Mouse (Mus musculus) cerebellum, postnatal 10 days (tissue): ENCODE measurements around the gene Bcs1l.

Source experiments
- DNase-seq, 2 experiments: peaks; one replicate each; pipeline ENCODE4 v3.0.0; 2021; ENCODE audit warnings: mixed read lengths in 2 of 2

Bcs1l gene

DNA sequence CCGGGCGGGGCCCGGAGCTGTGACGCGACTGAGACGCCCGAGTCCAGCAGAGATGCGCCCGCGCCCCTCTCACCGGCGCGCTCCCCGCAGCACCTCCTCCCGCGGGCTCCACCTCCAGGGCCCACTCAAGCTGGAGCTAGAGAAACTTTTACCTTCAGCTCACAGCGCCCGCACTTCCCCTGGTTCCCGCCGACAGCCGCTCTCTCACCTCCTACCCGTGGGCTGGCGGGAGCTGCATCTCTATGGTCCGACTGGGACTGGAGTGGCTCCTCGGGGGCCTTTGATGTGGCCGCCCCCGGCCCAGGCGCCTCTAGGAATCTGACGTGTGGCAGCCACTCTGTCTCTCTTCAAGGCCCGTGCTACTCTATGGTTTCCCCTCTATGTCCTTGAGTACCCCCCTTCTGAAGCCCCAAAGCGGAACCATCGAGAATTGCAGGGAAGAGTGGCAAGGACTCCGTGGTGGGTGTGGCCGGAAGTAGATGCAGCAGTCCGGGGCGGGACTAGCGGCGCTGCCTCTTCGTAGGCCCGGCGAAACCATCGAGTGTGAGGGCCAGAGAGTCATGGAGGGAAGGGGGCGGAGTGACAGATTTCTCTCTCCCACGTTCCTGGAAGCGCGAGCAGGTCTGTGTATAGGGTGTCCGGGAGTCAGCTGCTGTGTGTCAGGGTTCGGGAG is at the start of gene Bcs1l, which contains the start of gene Zfp142:
Bcs1l (plus strand) TSS at position 517 of the 673 bp plus-strand sequence.
Zfp142 (minus strand) TSS at position 474 of the 673 bp plus-strand sequence.
- peak; percentile 98 to 99 for DNase-seq

DNA sequence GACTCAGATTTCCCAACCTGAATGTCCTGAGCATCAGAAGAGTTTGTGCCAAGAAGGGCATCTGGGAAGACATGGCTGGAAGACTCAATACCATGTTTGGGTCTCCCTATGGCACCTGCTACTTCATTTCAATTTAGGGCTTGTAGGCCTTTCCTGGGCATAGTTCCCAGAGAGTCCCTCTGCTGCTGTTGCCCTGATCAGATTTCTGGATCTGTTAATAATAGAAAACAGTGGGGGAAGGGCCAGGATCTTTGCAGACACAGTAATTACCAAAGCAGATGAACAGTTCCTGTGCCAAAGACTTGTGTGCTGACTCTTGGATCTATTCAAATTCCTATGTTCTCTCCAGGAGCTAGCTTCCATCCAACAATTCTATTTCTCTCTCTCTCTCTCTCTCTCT is 49.4 kb upstream of the Bcs1l start:
- DNase-seq: peak; percentile 90 to 93

DNA sequence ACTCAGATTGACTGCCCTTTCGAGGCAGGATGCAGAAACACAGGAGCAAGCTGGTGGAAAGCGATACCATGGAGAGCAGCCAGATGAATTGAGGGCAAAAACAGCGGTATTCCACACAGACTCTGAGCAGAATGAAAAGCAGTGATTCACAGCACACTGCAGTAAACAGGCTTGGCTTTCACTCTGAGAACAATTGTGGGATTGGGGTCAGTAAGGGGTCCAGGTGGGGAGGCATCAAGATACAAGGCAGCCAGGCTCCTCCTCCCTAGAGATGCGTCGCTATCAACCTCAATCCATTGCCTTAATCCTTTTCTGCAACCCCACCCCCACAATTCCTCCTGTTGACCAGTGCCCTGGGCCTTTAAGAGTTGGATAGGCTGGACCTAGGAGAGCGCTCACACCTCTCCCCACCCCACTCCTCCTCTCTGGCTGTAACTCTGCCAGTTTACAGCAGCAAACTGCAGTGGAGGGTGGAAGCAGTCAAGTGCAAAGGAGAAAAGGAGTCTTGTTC is 45.6 kb upstream of the Bcs1l start, which contains the start of gene Plcd4:
Plcd4 (plus strand) TSS at position 438 of the 511 bp plus-strand sequence.
- peak; percentile 64 to 76 for DNase-seq

DNA sequence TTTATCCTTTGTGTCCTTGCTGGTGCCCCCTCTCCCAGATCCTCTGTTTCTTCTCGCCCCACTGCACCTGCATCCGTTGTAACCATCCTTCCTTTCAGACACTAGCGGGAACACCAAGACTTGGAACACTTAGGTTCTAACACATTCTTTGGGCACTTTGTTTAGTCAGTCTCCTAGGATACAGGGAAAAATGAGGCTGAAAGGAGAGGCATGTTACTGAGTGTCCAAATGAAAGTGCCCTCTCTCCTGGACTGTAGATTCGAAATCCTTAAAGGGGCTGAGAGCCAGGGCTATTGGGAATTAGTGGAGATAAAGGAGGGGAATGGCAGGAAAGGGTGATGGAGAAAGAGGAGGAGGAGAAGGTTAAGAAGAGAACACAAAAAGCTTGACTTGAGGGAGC is 43.9 kb upstream of the Bcs1l start, which contains the start of gene Usp37:
Usp37 (minus strand) TSS at position 101 of the 400 bp plus-strand sequence.
- DNase-seq: no peak

- DNase-seq: no peak
These were observed 29.0 kb upstream of the Bcs1l start for GRCm38 (mm10) chr1:74559061-74559460.

DNA sequence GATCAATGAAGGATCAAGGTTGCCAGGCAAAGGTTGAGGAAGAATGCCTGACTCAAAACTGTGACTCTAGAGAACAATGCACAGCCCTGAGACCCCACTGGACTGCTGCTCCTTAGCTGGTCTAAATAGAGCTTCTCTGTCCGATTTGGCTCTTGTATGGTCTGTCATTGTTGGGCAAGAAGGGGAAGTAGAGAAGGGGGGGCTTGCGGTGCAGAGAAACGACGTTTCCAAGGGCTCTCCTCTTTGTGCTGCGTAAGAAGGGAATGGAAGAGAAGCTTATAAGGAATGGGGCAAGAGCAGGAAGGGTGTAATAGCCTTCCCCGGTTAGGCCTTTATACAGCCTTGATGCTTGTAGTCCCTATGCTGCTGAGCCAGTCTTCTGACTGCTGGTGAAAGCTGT is 22.3 kb upstream of the Bcs1l start:
- DNase-seq: no peak

- no peak for DNase-seq
These were observed 18.1 kb upstream of the Bcs1l start for GRCm38 (mm10) chr1:74569739-74570719.

DNA sequence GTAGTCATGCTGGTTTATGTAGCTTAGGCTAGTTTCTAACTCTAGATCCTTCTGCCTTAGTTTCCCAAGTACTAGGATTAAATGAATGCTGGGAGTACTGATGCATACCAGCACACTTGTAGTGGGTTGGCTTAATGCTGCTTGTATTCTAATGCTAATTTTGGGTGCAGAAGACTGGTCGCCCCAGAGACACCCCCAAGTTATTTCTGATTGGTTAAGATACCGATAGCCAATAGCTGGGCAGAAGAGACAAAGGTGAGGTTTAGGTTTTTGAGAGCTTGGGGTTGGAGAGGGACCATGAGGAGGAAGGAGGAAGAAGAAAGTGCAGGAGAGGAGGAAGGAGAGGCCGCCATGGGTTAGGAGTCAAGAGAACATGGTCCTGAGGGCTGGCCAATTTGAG is 5.5 kb upstream of the Bcs1l start:
- DNase-seq: no peak

GRCm38 (mm10) chr1:74584616-74585398 is 3.3 kb upstream of the Bcs1l start:
- no peak for DNase-seq

- no peak for DNase-seq
These were observed 786 bp upstream of the Bcs1l start for GRCm38 (mm10) chr1:74587233-74587772.

GRCm38 (mm10) chr1:74594434-74594833 is 6.3 kb downstream of the Bcs1l start:
- no peak for DNase-seq

DNA sequence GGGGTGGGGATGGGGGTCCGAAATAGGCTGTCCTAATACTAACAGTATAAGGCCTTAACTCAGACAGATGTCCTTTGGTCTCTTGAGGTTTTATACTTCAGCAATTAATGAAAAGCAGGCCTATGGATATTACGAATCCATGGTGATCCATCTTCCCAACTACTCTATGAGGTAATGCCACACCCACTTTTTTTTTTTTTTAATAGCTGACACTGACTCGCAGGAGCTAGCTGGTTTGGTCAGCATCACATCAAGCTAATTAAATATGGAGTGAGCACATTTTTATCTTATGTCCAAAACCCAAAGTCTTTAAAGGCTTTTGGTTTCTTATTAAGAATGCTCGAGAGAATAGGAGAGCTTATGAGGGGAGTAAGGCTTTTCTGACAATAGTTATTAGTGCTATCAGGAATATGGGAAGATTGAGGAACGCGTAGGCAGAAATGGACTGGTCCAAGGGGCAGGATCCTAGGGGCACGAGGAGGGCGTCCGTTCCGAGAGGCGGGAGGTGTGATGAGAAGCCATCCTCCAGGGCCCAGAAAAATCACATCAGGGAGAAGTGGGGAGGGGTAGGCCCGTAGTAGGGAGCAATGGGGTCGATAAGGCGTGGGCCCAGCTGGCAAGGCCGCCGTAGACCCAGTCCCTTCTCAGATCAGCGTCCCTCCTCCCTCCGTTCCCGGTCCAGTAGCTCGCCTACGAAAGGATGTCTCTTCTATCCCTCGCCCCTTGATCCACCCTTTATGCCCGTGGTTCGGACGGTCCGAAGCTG is 12.6 kb downstream of the Bcs1l start:
- DNase-seq: no peak

DNA sequence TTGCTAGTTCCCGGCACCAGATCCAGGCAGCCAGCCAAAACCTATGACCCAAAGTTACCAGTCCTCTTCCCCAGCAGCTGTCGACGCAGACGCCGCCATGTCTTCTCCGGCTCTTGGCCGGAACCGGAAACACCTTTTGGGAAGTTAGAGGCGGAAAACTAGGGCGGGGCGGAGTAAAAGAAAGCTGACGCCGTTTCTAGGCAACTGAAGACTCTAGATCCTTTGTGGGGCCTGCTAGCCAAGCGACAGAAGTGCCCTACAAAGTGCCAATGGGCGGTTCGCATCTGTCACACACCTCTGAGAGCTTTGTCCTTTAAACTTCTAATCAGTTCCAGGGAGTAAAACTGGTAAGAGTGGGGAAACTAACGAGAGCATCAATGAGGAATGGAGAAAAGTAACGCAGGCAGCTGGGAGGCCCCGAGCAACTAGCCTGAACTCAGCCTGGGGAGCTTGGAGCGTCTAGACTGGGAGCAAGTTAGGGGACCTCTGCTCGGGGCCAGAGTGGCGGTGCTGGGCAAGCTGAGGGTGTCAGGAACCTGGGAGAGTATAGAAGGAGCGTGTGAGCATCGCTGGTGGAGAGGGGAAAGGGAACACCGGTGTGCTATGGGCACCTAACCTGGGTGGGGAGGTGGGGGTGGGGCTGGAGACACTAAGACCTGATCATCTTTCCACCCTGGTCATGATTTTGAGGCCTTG is 13.3 kb downstream of the Bcs1l start, which contains the start of the genes Rnf25 and Stk36:
Rnf25 (minus strand) TSS at position 131 of the 696 bp plus-strand sequence.
Stk36 (plus strand) TSS at position 179 of the 696 bp plus-strand sequence.
- peak; percentile 91 to 92 for DNase-seq

- no peak for DNase-seq
These were observed 36.1 kb downstream of the Bcs1l start for GRCm38 (mm10) chr1:74624183-74624582.

- no peak for DNase-seq
These were observed 38.0 kb downstream of the Bcs1l start for GRCm38 (mm10) chr1:74626076-74626475.

DNA sequence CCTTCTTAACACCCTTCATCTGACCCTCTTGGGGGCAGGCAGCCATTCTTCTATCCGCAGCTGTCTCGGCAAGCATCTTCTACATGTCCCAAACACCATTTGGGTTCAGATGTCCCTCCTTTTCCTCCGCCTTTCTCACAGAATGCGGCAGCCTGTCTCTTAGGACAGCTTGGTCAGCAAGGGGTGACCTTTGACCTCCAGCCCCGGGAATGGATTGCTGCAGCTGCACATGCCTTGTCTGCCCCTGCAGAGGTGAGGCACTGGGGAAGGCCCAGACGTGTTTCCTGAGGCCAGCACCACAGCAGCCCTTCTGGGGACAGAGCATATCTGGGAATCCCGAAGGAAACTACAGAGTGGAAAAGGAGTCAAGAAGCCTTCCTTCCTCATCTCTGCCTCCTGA is 39.9 kb downstream of the Bcs1l start:
- no peak for DNase-seq

DNA sequence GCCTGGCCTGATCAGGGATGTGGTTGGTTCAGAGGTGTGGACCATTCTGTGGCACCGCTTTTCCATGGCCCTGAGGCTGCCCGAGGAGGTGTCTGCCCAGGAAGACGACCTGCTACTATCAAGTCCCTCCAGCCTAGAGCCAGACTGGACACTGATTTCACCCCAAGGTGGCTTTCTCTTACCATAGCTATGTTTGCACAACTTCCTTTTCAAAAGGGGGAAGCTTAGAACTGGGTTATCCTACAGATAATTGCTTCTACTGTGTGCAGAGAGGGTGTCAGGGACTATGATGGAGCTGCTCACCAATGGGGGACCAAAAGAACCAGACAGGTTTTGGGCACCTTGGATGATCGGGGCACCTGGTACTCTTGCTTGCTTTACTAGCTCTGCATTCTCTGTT is 44.6 kb downstream of the Bcs1l start:
- no peak for DNase-seq
